Mouse (Mus musculus) ES-E14 (cell line): ENCODE data around the gene Prkcb. TPM values are rescaled to one million over a fixed set of nuclear protein-coding genes. Genes with fewer than 3 reads are reported as not detected.

Experiments
- DNase-seq: peaks from one replicate; pipeline ENCODE4 v3.0.0-alpha.2; 2013; ENCODE audit warnings: low read depth, low spot score
- H3K27ac ChIP-seq: 2 replicates; pipeline ENCODE4 v1.5.1; 2012; ENCODE audit warnings: low read depth, mild to moderate bottlenecking, low read length, moderate library complexity, mixed read lengths; ENCODE audit not compliant: poor library complexity, insufficient read depth, severe bottlenecking
- H3K36me3 ChIP-seq: 2 replicates; pipeline ENCODE4 v1.6.1; 2012; ENCODE audit warnings: mild to moderate bottlenecking, low read length, moderate library complexity, mixed read lengths; ENCODE audit not compliant: control insufficient read depth, poor library complexity, insufficient read depth, severe bottlenecking
- H3K4me1 ChIP-seq, 2 experiments: fragments of 150-350 bp in 1 of 2; sonication (generic) in 1 of 2; 2 replicates each; pipeline ENCODE4 v1.6.1; 2012; ENCODE audit warnings: low read length in 2 of 2, mild to moderate bottlenecking in 1 of 2, mixed read lengths in 1 of 2; ENCODE audit not compliant: control insufficient read depth in 2 of 2, insufficient read depth in 2 of 2, poor library complexity in 1 of 2
- H3K4me3 ChIP-seq, 2 experiments: fragments of 150-350 bp in 1 of 2; sonication (generic) in 1 of 2; 2 replicates each; pipeline ENCODE4 v1.5.1; 2012; ENCODE audit warnings: low read length in 2 of 2, low read depth in 1 of 2, mild to moderate bottlenecking in 1 of 2, mixed read lengths in 1 of 2; ENCODE audit not compliant: insufficient read depth in 1 of 2, poor library complexity in 1 of 2, severe bottlenecking in 1 of 2
- H3K9ac ChIP-seq: 2 replicates; pipeline ENCODE4 v1.6.1; 2012; ENCODE audit warnings: low read depth, mild to moderate bottlenecking, low read length, mixed read lengths; ENCODE audit not compliant: poor library complexity, insufficient read depth, severe bottlenecking
- H3K9me3 ChIP-seq: fragments of 150-350 bp; sonication (generic); 2 replicates; pipeline ENCODE4 v1.6.1; 2012; ENCODE audit warnings: low read depth, mild to moderate bottlenecking, low read length; ENCODE audit not compliant: control insufficient read depth, insufficient read depth
- CHD2 ChIP-seq: IDR thresholded peaks from 2 replicates; pipeline ENCODE4 v1.6.1; 2014; ENCODE audit warnings: mild to moderate bottlenecking, low read depth, low read length, inconsistent platforms
- HCFC1 ChIP-seq: IDR thresholded peaks from 2 replicates; pipeline ENCODE4 v1.6.1; 2012; ENCODE audit warnings: low read length, inconsistent platforms, borderline replicate concordance; ENCODE audit not compliant: insufficient read depth
- MAFK ChIP-seq: IDR thresholded peaks from 2 replicates; pipeline ENCODE4 v1.6.1; 2014; ENCODE audit warnings: mild to moderate bottlenecking, low read depth, low read length, inconsistent platforms; ENCODE audit not compliant: insufficient read depth
- ZC3H11A ChIP-seq: IDR thresholded peaks from 2 replicates; pipeline ENCODE4 v1.6.1; 2012; ENCODE audit warnings: low read depth, mild to moderate bottlenecking, inconsistent platforms, low read length, borderline replicate concordance
- ZNF384 ChIP-seq: IDR thresholded peaks from 2 replicates; pipeline ENCODE4 v1.6.1; 2012; ENCODE audit warnings: low read depth, low read length, inconsistent platforms
- in situ Hi-C, 2 experiments: fragments of 600-800 bp; cut with MboI; formaldehyde crosslinking; loops; one replicate each; pipeline ENCODE4 v1.15.1; 2025; ENCODE audit warnings: low sequenced_read_pairs in 2 of 2, inconsistent platforms in 1 of 2; ENCODE audit not compliant: unreplicated experiment in 2 of 2
- total RNA-seq: library from RNA; depleted of rRNA; stranded (reverse); fragments of 300-350 nt; gene quantifications from 2 replicates; pipeline ENCODE4 v1.2.3, GENCODE M21; 2012

Prkcb gene
- total RNA-seq, 1 experiment: 6.1 TPM

DNA sequence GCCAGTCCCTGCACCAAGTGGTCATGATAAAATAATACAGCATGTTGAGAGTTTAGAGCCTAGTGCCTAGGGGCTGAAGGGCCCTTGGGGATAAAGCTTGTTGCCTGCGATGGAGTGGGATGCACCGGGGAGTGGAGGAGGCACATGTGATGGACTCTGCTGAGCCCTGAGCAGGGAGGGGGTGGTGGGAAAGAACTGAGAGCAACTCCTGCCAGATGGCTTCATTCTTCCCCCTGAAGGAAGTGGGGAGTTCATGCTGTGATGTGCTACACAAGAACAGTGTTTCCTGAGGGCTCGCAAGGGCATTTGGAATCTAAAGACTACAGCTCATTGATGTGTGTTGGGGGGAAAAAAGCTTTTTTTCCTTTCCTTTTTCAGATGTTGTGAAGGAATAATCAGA, 49.5 kb downstream of the Prkcb start:
- DNase-seq: no peak
- no peaks in the 10 kb centered on the region for H3K4me1 ChIP-seq
- no peaks in the 10 kb centered on the region for H3K36me3 ChIP-seq
- H3K4me3 ChIP-seq: no peak overlapping the region
- in situ Hi-C loops: no loop called here
- TF ChIP-seq HCFC1 (no peak), ZC3H11A (no peak), CHD2 (no peak)
- no peak overlapping the region for H3K9ac ChIP-seq
- H3K9me3 ChIP-seq: no peaks in the 10 kb centered on the region
- H3K27ac ChIP-seq: no peak overlapping the region

DNA sequence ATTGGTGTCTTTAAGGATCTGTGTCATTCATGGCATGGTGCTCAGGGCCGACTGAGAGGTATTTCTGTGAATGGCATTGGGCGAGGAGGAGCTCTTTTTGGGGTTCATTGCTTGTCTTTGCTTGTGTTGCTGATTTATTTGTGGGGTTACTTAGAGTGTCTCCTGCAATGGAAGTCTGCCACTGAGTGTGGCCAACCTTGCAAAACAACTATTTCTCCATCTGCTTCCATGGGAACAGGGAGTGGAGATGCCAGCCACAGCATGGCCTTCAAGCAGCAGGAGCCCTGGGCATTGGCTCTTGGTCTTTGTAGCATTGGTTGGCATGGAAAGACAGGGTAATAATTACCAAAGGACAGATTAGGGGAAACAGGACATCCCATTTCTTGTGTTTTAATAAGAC, 50.9 kb downstream of the Prkcb start:
- no peaks in the 10 kb centered on the region for H3K9me3 ChIP-seq
- no peaks in the 10 kb centered on the region for H3K36me3 ChIP-seq
- in situ Hi-C loops: no loop called here
- H3K4me1 ChIP-seq: no peaks in the 10 kb centered on the region
- H3K4me3 ChIP-seq: no peak overlapping the region
- H3K27ac ChIP-seq: no peak overlapping the region
- DNase-seq: no peak
- no peak for TF ChIP-seq MAFK
- TF ChIP-seq CHD2: no peak
- no peak overlapping the region for H3K9ac ChIP-seq

DNA sequence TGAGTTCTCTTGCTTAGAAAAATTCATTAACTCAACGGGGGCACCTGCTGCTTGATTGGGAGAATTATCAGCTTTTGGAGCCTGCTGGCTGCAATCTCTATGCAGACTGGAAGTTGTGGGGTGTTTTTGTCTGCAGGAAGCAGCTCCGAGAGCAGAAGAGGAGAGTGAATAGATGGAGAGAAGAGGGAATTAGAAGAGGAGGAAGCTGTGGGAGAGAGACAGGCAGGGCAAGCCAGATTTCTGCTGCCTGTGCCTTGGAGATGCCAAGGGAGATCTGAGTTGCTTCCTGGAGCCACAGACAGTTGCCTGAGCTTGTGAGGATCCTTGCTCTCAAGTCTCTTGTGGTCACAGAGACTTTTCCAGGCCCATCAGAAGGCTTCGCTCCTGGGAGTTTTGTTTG, 53.3 kb downstream of the Prkcb start:
- DNase-seq: no peak
- Histone ChIP-seq H3K27ac (no peak overlapping the region), H3K4me1 (no peaks in the 10 kb centered on the region), H3K9me3 (no peaks in the 10 kb centered on the region), H3K36me3 (no peaks in the 10 kb centered on the region), H3K4me3 (no peak overlapping the region), H3K9ac (no peak overlapping the region)
- in situ Hi-C loops: no loop called here
- TF ChIP-seq MAFK (no peak), HCFC1 (no peak), ZNF384 (no peak), CHD2 (no peak), ZC3H11A (no peak)

DNA sequence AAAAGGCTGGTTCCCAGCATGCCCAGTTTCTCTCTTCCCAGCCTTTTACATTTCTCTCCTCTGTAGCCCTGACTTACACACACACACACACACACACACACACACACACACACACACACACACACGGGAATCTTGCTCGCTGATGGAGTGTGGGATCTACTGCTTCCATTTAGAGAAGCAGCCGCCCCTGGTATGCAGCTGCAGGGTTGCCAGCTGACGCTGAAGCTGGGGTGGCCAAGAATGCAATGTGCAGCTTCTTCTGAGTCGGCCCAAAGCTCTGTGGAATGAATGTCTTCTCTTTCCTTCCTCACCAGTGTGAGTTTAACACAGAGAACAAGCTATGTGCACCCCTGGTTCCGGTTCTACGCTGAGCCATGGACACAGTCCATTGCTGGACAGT, 56.1 kb downstream of the Prkcb start:
- Histone ChIP-seq H3K9me3 (no peaks in the 10 kb centered on the region), H3K4me1 (no peaks in the 10 kb centered on the region), H3K36me3 (no peaks in the 10 kb centered on the region), H3K9ac (no peak overlapping the region), H3K27ac (no peak overlapping the region), H3K4me3 (no peak overlapping the region)
- in situ Hi-C loops: no loop called here
- no peak for DNase-seq
- TF ChIP-seq MAFK: no peak
- TF ChIP-seq HCFC1: no peak
- TF ChIP-seq CHD2: no peak
- no peak for TF ChIP-seq ZNF384
- TF ChIP-seq ZC3H11A: no peak
